Mouse (Mus musculus) stomach, postnatal 0 days (tissue): ENCODE measurements at regions not wholly inside any gene's neighbourhood (a gene's known extent, or its start where the extent isn't known, plus 50 kb on each side); places are given as distances from the start of the nearest gene placed in this dataset.

Source experiments
- CTCF ChIP-seq: IDR thresholded peaks from 2 replicates; pipeline ENCODE4 v1.5.1; 2016; ENCODE audit warnings: antibody characterized with exemption, low read depth, mild to moderate bottlenecking, moderate library complexity
- EP300 ChIP-seq: optimal IDR thresholded peaks from 2 replicates; pipeline ENCODE3; 2016; ENCODE audit warnings: antibody characterized with exemption

- TF ChIP-seq EP300 (no peak), CTCF (no peak)
Observed at GRCm38 (mm10) chr16:51562866-51563658, 468.0 kb upstream of the Cblb start.
